Mouse (Mus musculus) natural killer cell, adult 2 months (primary cell): ENCODE results near the gene Cdhr4.
"Not testable (repeated sequence)": the region's sequence is repeated elsewhere in the genome, so short reads cannot be mapped to it uniquely, and the experiment has no call there.

Experiments
- DNase-seq, 2 experiments: peaks; one replicate each; pipeline ENCODE4 v3.0.0; 2022; ENCODE audit warnings: low spot score in 2 of 2

Cdhr4 gene

GRCm38 (mm10) chr9:108010385-108010784 lies 18.1 kb downstream of the Cdhr4 start:
- peak; percentile 24 to 49 for DNase-seq

DNA sequence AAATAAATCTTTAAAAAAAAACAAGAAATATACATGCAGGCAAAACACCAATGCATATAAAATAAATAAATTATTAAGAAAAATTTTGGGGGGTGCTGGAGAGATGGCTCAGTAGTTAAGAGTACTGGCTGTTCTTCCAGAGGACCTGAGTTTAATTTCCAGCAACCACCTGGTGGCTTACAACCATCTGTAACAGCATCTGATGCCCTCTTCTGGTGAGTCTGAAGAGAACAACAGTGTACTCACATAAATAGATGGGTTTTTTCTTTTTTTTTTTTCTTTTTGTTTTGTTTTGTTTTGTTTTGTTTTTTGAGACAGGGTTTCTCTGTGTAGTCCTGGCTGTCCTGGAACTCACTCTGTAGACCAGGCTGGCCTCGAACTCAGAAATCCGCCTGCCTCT lies 21.3 kb downstream of the Cdhr4 start:
- not testable (repeated sequence) for DNase-seq

DNA sequence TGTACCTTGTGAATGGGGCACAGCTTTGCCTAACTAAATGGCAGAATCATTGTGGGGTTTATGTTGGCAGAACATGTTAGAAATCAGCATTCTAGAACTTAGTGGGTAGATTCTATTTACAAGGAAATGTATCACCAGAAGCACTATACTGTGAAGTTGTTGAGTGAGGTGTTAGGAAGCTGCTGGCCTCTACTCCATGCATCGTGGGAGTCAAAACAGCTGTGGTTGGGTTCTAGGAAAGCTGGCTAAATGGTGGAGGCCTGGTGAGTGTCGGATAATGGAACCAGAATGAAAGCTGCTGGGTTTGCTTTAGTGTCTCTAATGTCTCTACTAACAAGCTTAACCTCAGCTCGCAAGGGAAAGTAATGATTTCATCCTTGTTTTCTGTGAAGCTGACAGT lies 24.8 kb downstream of the Cdhr4 start:
- no peak for DNase-seq

- DNase-seq: no peak
These were observed 28.4 kb downstream of the Cdhr4 start for GRCm38 (mm10) chr9:108020741-108021140.

DNA sequence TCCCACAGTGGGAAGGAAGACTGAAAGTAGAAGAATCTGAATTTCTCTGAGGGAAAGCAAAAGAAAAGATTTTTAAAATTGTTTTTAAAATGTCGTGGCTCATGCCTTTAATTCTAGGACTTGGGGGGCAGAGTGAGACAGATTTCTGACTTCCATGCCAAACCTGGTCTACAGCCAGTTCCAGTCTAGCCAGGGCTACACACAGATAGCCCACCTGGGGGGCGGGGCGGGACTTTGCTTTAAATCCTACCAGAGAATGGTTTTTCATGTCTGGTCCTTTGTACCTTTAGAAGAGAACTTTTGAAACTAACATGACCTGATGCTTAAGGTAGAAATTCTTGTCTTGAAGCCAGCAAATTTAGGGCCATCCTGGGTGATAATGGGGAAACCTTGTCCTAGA lies 30.9 kb downstream of the Cdhr4 start:
- no peak for DNase-seq

GRCm38 (mm10) chr9:108026584-108026983 lies 34.3 kb downstream of the Cdhr4 start:
- no peak for DNase-seq

- DNase-seq: no peak
These were observed 35.6 kb downstream of the Cdhr4 start for GRCm38 (mm10) chr9:108027867-108028266.

DNA sequence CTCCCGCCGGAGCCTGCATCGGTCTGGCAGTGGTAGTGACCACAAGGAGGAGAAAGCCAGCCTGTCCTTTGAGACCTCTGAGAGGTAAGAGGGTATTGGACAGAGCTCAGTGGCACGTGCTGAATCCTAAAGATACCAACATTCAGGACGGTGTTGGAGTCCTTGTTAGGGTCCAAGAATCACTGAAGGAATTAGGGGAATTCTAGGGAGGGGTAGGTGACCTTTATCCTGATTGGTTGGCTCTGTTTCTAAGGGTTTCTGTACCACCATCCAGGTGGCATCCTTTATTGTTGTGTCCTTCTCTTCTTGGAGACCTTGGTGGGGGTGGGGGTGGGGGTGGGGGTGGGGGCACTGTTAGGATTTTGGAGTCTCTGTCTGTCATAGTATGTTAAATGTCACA lies 39.8 kb downstream of the Cdhr4 start:
- no peak for DNase-seq

- peak; percentile 51 to 59 for DNase-seq
These were observed 43.2 kb downstream of the Cdhr4 start for GRCm38 (mm10) chr9:108035331-108036156.

DNA sequence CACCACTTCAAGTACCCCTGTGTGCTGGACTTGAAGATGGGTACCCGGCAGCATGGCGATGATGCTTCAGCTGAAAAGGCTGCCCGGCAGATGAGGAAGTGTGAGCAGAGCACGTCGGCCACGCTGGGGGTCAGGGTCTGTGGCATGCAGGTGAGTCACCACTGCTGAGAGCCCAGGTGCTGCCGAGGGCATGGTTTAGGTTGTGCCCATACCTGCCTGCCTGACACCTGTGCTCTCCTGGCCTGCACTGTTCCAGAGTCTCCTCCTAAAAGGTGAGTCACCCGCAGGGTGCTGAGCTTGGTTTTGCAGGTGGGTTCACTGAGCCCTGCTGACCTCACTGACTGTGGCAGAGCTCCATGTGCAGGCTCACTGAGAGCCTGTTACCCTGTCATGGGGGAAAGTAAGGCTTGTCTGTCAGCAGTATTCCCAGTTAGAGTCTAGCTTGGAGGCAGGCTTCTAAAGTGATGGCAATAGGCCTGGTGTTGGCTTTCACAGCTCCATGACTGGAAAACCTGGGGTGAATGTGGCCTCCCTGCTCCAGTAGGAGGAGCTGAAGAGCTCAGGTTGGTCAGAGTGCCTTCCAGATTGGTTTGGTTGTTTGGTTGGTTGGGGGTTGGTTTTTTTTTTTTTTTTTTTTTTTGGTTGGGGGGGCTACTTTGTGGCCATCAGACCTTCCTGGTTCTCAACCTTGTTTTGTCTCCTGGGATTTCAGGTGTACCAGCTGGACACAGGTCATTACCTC lies 52.6 kb downstream of the Cdhr4 start:
- DNase-seq: no peak

GRCm38 (mm10) chr9:108046582-108046981 lies 54.3 kb downstream of the Cdhr4 start:
- DNase-seq: no peak

GRCm38 (mm10) chr9:108047601-108048565 lies 55.6 kb downstream of the Cdhr4 start:
- no peak for DNase-seq

GRCm38 (mm10) chr9:108048566-108048955 lies 56.3 kb downstream of the Cdhr4 start:
- DNase-seq: peak in 1 of 2 experiments; percentile 22

DNA sequence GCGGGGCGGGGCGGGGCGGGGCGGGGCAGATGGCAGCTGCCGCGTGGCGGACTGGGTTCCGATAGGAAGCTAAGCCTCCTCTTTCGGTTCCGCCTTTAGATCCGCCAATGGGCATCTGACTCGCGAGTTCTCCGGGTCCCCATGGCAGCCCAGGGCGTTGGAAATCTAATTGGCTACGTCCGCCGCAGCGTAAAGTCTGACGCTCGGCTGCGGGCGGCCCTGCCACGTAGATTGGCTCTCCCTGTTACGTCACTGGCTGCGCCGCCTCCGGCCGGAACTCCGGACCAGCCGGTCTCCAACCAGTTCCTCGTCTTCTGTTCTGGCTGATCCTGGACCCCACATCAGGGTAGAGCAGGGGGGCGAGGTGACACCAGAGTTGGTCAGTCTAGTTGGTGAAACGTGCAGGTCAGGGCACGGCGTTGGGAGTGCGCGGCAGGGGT lies 56.7 kb downstream of the Cdhr4 start, which contains the start of gene Gmppb:
Gene Gmppb, plus strand, starts transcription at position 227 of the 440 bp plus-strand sequence.
- peak; percentile 95 to 97 for DNase-seq
